Mouse (Mus musculus) testis, postnatal 14 days (tissue): ENCODE data around the gene Spop.

ENCODE experiments used
- DNase-seq: peaks from one replicate; pipeline ENCODE4 v3.0.0; 2021; ENCODE audit warnings: low spot score

Spop gene

DNA sequence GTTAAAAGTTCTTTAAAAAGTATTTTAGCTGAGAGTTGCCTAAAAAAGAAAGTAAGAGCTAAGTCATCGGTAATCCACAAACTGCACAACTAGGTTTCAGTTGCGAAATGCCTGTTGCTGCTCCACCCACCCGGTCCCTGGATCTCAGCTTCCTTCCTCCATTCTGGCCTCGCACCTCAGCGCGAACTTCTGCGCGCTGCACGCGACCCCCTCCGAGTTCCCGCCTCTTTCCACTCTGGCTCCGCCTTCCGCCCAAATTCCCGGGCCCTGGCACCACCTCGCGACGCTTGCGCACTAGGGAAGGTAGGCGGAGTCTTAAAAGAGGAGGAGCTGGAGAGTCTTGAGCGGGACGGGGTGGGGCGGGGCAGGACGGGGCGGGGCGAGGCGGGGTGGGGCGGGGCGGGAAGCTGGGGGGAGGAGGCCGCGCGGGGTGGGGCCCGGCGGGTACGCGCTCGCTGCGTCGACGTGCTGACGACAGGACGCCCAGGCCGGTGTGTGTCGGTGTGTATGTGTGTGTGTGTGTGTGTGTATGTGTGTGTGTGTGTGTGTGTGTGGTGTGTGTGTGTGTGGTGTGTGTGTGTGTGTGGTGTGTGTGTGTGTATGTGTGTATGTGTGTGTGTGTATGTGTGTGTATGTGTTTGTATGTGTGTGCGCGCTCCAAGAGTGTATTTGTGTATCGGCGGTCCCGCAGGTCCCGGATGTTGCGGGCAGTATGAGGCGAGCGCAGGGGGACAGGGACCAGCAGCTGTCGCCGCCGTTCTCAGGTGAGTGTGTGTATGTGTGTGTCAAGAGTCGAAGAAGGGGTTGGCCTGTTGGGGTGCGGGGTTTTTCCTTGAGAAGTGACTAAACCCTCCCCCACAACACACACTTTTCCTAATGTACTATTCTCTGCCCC lies at the start of gene Spop:
Gene Spop (plus strand): TSS at position 440 of the 895 bp plus-strand sequence.
- DNase-seq, result peak; percentile 94

DNA sequence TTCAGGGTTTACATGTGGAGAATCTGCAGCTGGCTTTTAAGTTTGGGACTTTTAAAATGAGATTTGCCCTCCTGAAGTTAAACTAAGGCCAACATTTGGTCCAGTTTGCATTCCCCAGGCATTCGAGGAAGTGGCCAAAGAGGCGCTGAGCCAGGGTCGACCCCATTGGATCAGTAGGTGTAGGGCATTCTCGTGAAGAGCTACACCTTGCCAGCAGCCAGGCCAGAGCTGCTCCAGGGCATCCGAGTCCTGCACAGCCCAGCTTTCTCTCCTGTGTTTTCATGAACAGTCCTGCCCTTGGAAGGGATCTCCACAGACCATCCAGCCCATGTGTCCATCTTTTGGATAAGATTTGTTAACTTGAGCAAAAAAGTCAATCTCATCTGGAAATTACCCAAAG lies 49.5 kb upstream of the Spop start:
- no peak for DNase-seq

DNA sequence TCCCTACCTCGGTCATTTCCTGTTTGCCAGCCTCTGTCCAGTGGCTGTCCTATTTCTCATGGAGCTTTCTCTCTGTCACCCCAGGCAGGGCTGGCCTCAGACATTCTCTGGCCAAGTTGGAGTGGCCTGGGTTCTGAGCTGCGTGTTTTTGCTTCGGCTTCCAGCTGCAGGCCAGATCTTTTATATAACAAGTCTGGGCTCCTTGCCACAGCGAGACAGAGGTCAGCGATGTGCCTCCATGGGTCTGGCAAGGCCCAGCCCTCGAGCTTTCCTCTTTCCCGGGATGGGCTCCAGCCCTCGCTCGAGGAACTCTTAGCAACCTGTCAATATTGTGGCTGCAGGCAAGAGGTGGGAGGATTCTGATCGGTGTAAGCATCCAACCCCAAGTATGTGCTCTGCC lies 48.3 kb upstream of the Spop start:
- peak; percentile 70 for DNase-seq

DNA sequence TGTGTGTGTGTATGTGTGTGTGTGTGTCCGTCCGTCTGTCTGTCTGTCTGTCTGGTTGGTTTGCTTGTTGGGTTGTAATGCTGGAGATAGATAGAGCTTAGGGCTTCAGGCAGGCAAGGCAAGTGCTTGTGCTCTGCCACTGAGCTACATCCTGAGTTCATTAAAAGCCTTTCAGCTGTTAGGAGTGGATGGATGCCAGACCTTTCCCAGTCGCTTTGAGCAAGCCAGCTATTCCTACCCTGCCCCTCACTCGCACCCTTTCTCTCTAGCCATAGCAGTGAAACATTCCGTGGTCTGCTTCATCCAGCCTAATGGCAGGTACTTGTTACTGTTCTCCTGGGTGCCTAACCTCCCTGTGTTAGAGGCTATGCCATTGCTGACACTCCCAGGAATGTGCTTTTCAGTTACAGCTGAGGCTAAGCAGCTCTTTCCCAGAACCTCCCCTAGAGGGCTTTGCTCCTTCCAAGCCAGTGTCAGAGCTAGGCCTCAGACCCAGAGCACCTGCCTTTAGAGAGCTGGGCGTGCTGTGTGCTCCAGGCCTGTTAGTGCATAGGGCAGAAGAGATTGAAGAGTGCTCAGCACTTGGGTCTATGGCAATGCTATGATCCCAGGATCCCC lies 47.5 kb upstream of the Spop start:
- no peak for DNase-seq

DNA sequence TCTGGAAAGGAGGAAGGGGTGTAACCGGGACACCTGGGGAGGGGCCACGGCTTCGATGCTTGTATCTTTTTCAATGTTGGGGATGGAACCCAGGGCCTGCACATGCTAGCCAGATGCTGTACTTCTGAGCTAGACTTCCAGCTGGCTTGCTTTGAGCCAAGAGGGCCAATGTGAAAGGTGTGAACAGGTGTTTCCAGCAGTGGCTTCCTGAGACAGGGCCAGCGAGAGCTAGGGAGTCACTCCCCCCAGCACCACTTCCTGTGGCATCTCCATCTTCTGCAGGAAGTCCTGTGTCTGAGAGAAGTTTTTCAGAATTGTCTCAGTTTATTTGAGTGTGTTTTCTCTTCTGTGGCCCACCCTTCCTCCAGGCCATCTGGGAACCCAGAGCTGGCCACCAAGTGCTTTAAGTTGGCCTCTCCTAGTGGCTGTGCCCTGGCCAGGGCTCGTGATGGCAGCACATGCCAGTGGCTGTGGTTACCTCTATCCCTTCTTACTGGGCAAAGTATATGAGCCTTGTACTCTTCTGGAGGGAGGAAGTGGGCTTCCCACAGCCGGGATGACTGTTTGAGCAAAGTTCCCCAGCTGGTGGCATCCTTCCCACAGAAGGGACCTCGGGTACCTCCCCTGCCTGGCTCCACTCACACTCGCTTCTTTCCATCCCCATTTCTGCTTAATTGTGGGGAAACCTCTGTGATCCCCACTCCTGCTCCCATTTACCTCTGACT lies 46.7 kb upstream of the Spop start:
- no peak for DNase-seq

DNA sequence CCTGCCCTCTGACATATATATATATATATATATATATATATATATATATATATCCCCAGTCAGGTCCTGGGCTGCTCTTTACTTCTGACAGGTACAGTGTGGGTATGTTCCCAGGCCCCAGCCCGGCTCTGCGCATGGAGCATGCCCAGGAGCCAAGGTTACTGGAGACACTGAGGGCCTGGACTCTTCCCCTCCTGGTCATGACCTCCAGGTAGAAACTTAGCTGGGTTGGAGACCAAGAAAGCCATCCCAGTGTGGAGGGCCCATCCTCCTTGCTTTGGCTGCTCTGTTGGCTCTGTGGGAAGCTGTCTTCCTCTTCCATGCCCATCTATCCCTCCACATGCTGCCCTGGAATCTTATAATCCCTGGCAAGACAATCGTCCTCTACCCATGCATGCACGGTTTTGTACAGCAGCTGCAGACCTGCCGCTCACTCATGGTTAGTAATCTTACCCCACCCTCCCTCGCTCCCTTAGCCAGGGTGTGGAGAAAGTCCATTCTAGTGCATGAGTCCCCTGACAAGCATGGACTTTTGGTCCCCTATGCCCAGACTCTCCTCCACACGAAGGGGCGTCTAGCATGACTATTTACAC lies 45.6 kb upstream of the Spop start:
- no peak for DNase-seq

DNA sequence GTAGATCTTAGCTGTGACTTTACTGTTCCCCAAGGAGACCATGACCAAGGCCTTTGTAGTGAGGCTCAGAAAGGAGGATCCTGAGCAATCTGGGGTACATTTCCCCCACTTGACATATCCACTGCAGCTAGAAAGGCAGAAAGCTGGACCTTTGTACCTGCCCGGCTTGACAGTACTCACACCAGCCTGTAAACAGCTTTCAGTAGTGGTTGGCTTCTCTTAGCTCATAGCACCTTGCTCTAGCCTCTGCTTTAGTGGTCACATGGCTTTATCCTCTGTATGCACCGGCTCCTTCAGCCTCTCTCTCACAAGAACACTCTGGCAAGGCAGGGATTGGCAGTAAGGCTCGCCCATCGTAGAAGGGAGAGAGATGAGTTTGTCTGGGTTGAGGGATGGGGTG lies 45.0 kb upstream of the Spop start:
- no peak for DNase-seq

DNA sequence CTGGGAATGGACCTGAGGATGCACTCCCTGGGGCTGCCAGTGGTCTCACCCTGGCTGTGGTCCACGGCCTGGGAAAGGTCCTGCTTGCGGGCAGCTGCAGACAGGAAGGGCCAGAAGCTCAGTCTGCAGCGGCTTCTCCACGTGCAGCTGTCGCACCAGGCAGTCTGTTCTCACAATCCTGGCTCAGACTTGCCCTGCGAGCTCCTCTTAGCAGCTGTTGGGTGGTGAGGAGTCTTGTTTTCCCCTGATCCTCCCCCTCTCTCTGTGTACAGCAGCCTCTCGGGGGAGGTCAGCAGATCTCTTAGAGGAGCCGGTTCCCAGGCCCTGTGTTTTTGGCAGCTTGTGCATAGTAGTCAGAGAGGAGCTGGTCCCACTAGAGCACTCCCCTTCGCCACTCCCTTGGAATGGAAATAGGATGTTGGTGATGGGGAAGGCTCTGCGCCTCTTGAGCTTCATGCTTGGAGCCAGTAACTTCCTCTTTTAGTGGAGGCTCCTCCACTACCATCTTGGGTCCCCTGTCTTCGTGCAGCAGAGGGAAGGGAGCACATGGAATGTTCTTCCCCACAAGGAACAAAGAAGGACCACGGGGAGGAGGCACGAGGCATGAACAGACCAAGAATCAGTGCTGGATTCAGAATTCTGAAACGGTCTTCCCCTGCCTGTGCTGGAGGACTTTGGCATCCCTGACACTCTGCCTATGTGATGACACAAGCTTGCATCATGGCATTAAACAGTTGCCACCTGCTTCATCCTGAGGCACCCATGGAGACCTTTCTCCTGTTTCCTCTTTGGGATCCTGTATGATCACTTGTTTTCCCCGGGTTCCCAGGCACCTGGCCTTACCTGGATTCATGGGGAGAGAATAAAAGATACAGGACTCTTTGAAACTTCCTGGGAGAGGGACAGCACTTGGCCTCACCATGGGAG lies 43.7 kb upstream of the Spop start:
- peak; percentile 75 for DNase-seq

DNA sequence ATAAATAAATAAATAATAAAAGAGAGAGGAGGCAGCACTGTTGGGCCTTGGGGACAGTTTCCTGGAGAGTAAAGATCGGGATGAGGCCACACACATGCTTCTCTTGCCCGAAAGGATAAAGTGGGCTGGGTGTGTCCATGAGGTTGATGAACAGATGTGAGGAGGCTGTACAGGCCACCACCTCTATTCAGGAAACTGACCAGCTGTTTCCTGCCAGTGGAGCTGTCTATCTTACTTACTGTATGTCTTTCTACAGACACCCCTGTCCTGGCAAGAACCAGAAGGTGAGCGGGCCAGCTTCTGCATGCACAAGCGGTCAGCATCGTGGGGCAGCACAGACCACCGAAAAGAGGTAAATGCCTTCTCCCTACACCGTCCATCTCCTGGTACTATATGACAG lies 42.7 kb upstream of the Spop start:
- no peak for DNase-seq

DNA sequence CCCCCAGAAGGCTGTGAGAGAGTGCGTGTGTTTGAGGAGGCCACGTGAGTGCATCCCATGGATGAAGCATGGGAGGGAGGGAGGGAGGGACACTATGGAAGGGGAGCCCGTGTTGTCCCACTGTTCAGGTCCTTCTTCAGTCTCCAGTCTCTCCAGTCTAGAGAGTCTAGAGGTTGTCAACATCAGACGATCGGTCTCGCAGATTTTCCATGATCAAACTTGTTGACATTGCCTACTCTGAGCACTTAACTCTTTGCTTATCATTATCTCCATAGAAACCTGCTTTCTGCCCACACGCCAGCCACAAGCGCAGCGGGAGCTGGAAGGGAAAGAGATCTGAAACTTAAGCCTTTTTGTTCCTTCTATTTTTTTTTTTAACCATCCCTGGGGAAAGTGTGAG lies 35.0 kb upstream of the Spop start:
- no peak for DNase-seq

DNA sequence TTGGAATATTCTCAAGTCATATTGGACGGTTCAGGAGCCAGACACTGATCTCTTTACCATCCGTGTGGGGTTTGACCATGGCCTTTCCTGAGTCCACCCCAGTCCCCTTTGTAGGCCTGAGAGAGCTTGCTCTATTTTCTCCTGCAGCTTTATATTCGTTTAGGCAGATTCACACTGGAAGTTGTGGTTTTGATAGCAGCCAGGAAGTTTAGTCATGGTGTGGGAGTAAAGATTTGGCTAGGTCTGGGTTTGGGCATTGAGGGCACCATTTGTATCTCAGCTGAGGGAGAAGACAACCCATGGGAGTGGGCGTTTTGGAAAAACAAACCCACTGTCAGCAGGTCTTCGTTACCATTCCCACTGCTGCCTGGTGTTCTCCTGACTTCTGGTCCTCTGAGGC lies 34.3 kb upstream of the Spop start:
- DNase-seq, result no peak

DNA sequence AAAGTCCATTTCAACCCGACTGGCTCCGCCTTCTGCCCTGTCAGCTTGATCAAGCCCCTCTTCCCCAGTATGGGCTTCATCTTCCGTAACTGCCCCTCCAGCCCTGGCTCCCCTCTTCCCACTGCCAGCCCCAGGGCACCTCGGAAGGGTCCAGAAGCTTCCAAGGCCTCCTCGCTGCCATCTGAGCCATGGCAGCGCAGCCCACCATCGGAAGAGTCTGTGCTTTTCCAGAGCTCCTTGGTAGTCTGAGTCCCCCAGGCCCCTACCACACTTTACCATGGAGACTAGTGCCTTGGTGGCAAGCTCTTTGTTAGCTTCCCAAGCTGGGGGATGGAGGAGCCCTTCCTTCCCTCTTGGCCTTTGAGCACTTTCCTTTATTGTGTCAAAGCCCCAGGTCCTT lies 33.2 kb upstream of the Spop start:
- DNase-seq, result no peak

DNA sequence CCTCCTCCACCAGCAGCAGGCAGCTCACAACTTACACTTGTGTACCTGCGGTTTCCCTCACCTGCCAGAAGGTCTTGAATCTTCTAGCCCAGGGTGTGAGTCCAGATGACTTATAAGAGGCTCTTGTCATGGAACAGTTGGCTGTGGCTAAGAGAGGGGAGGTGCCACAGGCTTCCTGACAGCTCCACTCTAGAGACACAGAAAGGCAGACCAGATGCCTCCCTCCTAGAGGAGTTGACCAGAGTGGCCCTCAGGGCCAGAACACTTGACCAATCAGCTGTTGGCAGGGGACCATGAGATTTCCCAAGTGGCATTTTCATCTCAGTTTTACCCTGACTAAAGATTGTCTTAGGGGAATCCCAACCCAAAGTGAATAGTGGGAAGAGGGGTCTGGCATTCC lies 32.7 kb upstream of the Spop start:
- no peak for DNase-seq

DNA sequence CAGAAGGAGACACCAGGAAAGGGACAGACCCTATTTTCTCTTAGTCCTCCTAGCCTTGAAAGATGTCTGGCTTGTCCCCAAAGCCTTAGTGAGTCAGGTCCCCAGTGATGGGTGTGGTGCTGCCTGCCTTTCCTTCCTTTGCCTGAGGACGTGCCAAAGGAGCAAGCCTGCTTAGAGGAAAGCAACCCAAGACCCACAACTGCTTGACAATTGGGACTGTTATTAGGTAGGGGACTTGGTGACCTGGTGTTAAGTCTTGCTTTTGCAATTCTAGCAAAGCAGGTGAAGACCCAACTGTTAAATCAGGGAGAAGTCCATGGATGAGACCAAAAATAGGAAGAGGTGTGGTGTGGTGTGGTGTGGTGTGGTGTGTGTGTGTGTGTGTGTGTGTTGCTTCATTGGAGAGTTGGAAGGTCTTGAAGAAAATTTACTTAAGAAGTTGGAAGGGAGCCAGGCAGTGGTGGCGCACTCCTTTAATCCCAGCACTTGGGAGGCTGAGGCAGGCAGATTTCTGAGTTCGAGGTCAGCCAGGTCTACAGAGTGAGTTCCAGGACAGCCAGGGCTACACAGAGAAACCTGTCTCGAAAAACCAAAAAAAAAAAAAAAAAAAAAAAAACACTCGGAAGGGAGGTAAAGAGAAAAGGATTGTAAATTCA lies 30.4 kb upstream of the Spop start:
- DNase-seq, result no peak

DNA sequence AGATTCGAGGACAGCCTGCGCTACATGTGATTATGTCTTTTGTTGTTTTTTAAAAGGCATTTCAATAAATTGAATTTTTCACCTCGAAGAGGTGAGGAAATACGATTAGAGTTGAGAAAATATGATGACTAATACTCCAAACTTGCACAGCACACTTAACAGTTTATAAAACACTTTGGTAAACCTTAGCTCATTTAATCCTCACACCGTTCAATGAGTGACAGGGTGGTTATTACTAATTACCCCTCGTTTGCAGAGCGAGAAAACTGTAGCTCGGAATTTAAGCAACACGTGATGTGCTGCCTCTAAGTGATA lies 29.9 kb upstream of the Spop start:
- no peak for DNase-seq

DNA sequence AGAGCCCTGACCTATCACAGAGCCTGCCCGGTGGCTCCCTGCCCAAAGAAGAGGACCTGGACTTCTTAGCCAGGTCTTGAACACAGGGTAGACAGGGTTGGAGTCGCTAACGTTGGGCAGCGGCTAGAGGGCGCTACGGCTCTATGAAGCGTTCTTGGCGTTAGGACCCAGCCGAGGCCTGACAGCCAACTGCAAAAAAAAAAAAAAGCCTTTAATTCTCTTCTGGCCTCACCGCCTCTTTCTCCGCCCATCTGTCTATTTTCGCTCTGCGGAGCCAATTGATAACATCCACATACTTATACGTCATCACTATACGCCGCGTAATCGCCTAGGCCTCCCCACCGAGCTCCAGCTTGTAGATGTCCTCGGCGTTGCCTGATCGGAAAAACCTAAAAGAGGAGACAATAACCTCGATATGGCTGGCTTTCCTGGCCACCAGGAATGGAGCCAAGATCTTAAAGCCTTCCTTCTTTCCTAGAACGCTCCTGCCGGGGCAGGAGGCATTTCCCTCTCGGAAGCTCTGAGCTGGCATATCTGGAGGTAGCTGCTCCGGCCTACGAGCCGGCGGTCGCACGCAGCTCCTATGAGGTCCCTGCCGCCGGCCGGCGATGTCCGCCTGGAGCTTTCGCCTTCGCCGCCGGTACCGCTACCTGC lies 29.4 kb upstream of the Spop start, which contains the start of gene Slc35b1:
Gene Slc35b1 (plus strand): TSS at position 374 of the 654 bp plus-strand sequence.
- peak; percentile 96 for DNase-seq

DNA sequence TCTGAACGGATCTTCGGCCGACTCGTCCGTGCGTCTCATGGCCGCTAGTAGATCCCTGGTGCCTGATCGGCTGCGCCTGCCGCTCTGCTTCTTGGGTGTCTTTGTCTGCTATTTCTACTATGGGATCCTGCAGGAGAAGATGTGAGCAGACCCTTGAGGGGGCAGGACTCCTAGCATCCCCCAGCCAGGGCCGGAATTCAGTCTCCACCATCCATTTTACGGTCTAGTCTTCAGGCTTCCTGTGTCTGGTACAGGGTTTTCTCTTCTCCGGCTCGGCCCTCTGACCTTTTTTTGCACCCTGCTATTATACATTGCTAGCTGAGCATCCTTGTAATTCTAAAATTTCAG lies 28.9 kb upstream of the Spop start:
- DNase-seq, result no peak

DNA sequence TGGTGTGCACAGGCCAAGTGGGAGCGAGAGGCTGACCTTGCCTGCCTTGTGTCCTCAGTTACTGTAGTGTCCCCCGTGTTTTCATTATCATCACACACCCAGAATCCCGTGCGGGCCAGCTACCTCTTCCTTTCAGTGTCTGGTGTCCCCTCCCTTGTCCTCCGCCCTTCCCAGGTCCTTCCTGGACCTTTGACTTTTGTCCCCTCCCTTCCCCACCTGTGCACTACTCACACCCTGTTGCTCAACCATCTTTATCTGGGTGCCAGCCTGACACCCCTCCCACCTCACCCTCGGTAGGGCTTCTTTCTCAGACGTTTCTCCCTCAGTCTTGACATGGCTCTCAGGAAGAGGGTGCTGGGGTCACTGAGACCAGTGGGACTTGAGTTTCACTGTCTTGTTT lies 26.5 kb upstream of the Spop start:
- DNase-seq, result no peak

DNA sequence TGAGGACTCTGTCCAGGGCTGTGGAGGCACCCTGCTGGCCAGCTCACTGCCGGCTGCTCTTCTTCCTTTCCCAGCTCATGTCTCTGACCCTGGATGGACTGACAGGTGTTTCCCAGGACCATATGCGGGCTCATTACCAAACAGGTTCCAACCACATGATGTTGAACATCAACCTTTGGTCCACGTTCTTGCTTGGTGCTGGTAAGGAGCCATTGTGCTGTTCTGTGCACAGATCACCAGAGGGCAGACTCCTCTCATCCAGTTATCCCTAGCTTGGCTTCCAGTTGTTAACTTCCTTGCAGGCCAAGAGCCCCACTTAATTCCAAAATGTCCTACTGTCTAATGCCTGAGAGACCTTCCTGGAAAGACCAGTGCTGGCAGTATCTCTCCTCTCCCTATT lies 24.9 kb upstream of the Spop start:
- DNase-seq, result no peak

DNA sequence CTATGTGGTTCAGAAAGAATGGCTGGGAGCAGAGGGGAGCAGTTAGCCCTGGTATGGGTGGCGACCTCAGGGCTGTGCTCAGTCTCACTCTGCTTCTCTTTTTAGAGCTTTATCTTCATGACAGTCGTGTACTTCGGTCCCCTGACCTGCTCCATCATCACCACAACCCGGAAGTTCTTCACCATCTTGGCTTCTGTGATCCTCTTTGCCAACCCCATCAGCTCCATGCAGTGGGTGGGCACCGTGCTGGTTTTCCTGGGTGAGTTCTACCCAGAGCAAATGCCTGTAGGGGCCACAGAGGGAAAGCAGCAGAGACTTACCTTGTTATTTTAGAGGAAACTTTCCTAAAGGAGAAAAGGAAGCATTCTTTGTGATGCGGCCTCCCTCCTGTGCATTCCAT lies 23.5 kb upstream of the Spop start:
- DNase-seq, result no peak

DNA sequence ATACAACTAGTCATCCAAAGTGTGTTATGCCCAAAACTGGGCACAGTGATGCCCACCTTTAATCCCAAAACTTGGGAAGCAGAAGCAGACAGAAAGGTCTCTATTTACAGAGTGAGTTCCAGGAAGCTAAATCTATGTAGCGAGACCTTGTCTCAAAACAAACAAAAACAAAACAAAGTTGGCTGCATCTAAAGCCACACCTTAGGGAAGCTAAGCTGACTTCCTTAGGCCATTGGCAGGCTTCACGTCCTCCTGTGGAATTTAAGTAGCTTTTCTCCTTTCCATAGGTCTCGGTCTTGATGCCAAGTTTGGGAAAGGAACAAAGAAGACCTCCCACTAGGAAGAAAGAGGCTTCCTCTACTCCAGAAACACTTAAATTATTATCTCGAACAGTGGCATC lies 22.7 kb upstream of the Spop start:
- no peak for DNase-seq
